Mouse (Mus musculus): ENCODE results near the gene Gm21970. TPM values are rescaled to one million over a fixed set of nuclear protein-coding genes. Genes with fewer than 3 reads are reported as not detected.

Gene Gm21970
- polyA plus RNA-seq, 1 experiment from 2014 or later: not detected

DNA sequence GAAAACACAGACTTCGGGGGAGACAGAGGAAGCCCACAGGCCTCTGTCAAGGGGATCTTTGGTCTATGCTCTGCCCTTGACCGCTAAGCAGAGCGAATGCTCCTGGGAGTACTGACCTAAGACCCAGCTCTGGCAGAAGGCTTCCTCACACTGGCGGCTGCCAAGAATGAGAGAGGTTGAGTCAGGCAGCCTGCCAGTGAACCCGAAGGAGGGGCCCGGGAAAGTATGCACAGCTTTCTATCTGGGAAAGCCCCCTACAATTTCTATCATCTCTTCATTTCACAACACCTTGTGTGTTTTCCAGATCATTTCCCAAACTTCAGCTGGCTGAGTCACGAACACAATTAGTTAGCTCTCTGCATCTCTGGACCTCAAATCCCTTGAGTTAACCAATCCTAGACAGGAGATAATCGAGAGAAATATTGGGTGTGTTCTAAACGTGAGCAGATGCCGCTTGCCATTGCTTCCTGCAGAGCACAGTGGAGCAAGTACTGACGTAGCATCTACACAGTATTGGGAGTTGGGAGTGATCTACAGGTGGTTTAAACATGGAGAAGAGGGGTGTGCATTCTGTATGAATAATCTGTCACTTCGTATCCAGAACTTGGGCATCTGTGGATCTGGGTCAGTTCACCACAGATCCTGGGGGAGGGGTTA, 28.8 kb upstream of the Gm21970 start:
- no peaks in the 10 kb centered on the region for H3K36me3 ChIP-seq (ENCODE audit: control insufficient read depth, insufficient read depth, low read length)
- H3K4me1 ChIP-seq (replicated peaks; ENCODE audit: control insufficient read depth, insufficient read depth, low read length): peaks cover 21% of the 10 kb centered on the region
- no peak overlapping the region for H3K4me3 ChIP-seq (ENCODE audit: low read depth, low read length)
- no peak overlapping the region for H3K4me2 ChIP-seq
- H3K9ac ChIP-seq (ENCODE audit: low read depth, low read length): no peak overlapping the region
- no peaks in the 10 kb centered on the region for H3K27me3 ChIP-seq (replicated peaks; ENCODE audit: control insufficient read depth, insufficient read depth, low read length)
- DNase-seq (ENCODE audit: low spot score) (no peak), ATAC-seq (replicated peaks; ENCODE audit: low FRiP score) (no peak)
- peak overlapping the region; percentile 20 for H3K27ac ChIP-seq (ENCODE audit: low read depth, low read length)
- WGBS: 64% methylated on average over 12 of the region's 12 CpGs
- H3K9me3 ChIP-seq (ENCODE audit: control insufficient read depth, low read length): no peaks in the 10 kb centered on the region

DNA sequence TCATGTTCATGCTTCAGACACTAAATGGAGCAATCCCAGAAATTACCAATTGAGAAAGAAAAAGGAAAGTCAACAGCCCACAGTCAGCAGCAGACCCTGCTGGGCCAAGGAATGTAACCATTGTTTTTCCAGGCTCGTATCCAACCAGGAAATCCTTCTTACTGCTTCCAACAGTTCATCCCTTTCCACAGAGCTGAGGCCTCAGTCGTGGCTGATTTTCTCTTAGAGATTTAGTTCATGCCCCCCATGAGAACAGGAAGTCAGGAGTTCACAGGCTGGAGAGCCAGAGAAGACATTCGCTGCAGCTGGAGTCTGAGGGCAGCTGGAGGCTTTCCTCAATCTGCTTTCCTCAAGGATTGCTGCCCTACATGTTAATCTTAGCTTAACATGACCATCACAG, 28.0 kb upstream of the Gm21970 start:
- Histone ChIP-seq H3K4me2 (no peak overlapping the region), H3K9ac (ENCODE audit: low read depth, low read length) (no peak overlapping the region), H3K9me3 (ENCODE audit: control insufficient read depth, low read length) (no peaks in the 10 kb centered on the region), H3K27me3 (replicated peaks; ENCODE audit: control insufficient read depth, insufficient read depth, low read length) (no peaks in the 10 kb centered on the region), H3K4me1 (replicated peaks; ENCODE audit: control insufficient read depth, insufficient read depth, low read length) (peaks cover 21% of the 10 kb centered on the region), H3K4me3 (ENCODE audit: low read depth, low read length) (no peak overlapping the region), H3K27ac (ENCODE audit: low read depth, low read length) (no peak overlapping the region; the same call in 1 of the 2 replicates), H3K36me3 (ENCODE audit: control insufficient read depth, insufficient read depth, low read length) (no peaks in the 10 kb centered on the region)
- ATAC-seq (replicated peaks; ENCODE audit: low FRiP score): no peak
- WGBS: 42% methylated on average over 3 of the region's 3 CpGs
- DNase-seq (ENCODE audit: low spot score): no peak

GRCm38 (mm10) chr16:91366567-91366966, 25.0 kb upstream of the Gm21970 start:
- no peaks in the 10 kb centered on the region for H3K36me3 ChIP-seq (ENCODE audit: control insufficient read depth, insufficient read depth, low read length)
- peaks cover 11% of the 10 kb centered on the region for H3K4me1 ChIP-seq (replicated peaks; ENCODE audit: control insufficient read depth, insufficient read depth, low read length)
- no peaks in the 10 kb centered on the region for H3K27me3 ChIP-seq (replicated peaks; ENCODE audit: control insufficient read depth, insufficient read depth, low read length)
- ATAC-seq (replicated peaks; ENCODE audit: low FRiP score): no peak
- H3K4me2 ChIP-seq: no peak overlapping the region
- DNase-seq (ENCODE audit: low spot score): no peak
- H3K4me3 ChIP-seq (ENCODE audit: low read depth, low read length): no peak overlapping the region
- H3K9me3 ChIP-seq (ENCODE audit: control insufficient read depth, low read length): no peaks in the 10 kb centered on the region
- H3K9ac ChIP-seq (ENCODE audit: low read depth, low read length): no peak overlapping the region
- H3K27ac ChIP-seq (ENCODE audit: low read depth, low read length): peak overlapping the region; percentile 62; the same call in 1 of the 2 replicates

DNA sequence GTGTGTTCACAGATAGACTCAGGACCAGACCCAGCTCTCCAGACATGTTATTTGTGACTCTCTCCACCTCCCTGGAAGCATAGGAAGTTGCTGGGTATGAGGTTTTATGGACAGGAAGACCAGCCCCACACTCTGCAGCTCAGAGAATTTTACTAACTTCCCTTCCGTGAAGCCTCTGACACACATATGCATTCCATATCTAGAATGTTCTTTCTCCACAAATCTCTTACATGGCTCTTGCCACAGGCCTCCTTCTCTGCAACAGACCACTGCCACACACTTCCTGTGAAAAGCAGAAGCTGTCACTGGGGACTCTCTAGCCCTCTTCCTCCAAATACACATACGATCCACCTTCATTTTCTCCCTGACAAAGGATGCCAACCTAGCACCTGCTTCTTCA, 24.5 kb upstream of the Gm21970 start:
- Histone ChIP-seq H3K4me3 (ENCODE audit: low read depth, low read length) (no peak overlapping the region), H3K9ac (ENCODE audit: low read depth, low read length) (no peak overlapping the region), H3K4me2 (no peak overlapping the region), H3K9me3 (ENCODE audit: control insufficient read depth, low read length) (no peaks in the 10 kb centered on the region), H3K27ac (ENCODE audit: low read depth, low read length) (peak overlapping the region; percentile 62; the same call in 1 of the 2 replicates), H3K36me3 (ENCODE audit: control insufficient read depth, insufficient read depth, low read length) (no peaks in the 10 kb centered on the region), H3K4me1 (replicated peaks; ENCODE audit: control insufficient read depth, insufficient read depth, low read length) (peaks cover 11% of the 10 kb centered on the region), H3K27me3 (replicated peaks; ENCODE audit: control insufficient read depth, insufficient read depth, low read length) (no peaks in the 10 kb centered on the region)
- no peak for ATAC-seq (replicated peaks; ENCODE audit: low FRiP score)
- 55% methylated on average over 2 of the region's 2 CpGs for WGBS
- no peak for DNase-seq (ENCODE audit: low spot score)

DNA sequence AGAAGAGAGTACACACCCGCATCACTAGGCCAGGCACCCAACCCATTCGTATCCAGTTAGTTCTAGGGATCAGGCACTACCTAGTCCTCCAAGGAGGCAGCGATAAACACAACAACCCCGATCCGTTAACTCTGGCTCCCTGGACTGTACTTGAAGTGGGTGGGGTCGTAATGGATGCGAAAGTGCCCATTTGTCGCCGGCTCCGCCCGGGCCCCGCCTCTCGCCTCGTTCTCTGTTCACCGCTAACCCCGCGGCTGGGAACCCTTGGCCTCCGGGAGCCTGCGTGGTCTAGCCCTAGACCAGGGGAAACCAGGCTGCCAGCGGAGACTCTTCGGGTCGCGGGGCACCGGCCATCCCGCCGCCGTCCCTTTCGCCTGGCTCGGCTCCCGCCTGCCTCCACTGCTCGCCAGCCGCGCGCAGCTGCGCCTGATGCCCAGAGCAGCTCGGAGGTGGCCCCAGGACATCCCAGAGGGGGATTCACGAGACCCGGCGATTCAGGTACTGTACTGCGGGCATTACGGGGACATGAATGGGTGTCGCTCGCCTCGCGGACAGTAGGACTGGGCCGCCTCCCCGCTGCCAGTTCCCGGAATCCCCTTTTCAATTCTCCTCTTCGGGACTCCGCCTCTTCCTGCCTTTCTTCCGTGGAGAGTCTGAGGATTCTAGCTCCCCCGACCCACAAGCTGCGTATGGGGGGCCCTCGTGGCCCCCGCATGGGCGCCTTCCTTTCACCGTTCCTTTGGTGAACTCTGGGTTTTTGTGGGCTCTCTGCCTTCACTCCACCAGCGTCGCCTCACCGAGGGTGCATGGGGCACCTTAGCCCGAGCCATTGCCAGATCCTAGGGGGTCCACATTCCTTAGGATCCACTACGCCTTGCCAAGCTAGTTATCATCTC, 18.7 kb upstream of the Gm21970 start, which contains the start of gene Ifnar2:
Ifnar2 (plus strand) TSS at position 207 of the 896 bp plus-strand sequence.
- ATAC-seq (replicated peaks; ENCODE audit: low FRiP score) (peak; percentile 94), DNase-seq (ENCODE audit: low spot score) (peak; percentile 85)
- under 1% methylated on average over 62 of the region's 62 CpGs for WGBS
- peak within 1 kb of the TSS; percentile 91 for H3K4me2 ChIP-seq
- peaks cover 16% of the 10 kb centered on the region for H3K4me1 ChIP-seq (replicated peaks; ENCODE audit: control insufficient read depth, insufficient read depth, low read length)
- H3K36me3 ChIP-seq (ENCODE audit: control insufficient read depth, insufficient read depth, low read length): peaks cover 2% of the 10 kb centered on the region
- H3K9me3 ChIP-seq (ENCODE audit: control insufficient read depth, low read length): no peaks in the 10 kb centered on the region
- peak within 1 kb of the TSS; percentile 98 for H3K9ac ChIP-seq (ENCODE audit: low read depth, low read length)
- H3K27me3 ChIP-seq (replicated peaks; ENCODE audit: control insufficient read depth, insufficient read depth, low read length): no peaks in the 10 kb centered on the region
- H3K27ac ChIP-seq (ENCODE audit: low read depth, low read length): peak within 1 kb of the TSS; percentile 98
- peak within 1 kb of the TSS; percentile 96 for H3K4me3 ChIP-seq (ENCODE audit: low read depth, low read length)

GRCm38 (mm10) chr16:91373473-91374252, 17.9 kb upstream of the Gm21970 start:
- Histone ChIP-seq H3K36me3 (ENCODE audit: control insufficient read depth, insufficient read depth, low read length) (peaks cover 2% of the 10 kb centered on the region), H3K4me1 (replicated peaks; ENCODE audit: control insufficient read depth, insufficient read depth, low read length) (peaks cover 16% of the 10 kb centered on the region), H3K9me3 (ENCODE audit: control insufficient read depth, low read length) (no peaks in the 10 kb centered on the region), H3K27me3 (replicated peaks; ENCODE audit: control insufficient read depth, insufficient read depth, low read length) (no peaks in the 10 kb centered on the region), H3K27ac (ENCODE audit: low read depth, low read length) (peak overlapping the region; percentile 98), H3K4me3 (ENCODE audit: low read depth, low read length) (peak overlapping the region; percentile 96), H3K4me2 (peak overlapping the region; percentile 91), H3K9ac (ENCODE audit: low read depth, low read length) (peak overlapping the region; percentile 98)
- no peak for ATAC-seq (replicated peaks; ENCODE audit: low FRiP score)
- no peak for DNase-seq (ENCODE audit: low spot score)
- WGBS: 29% methylated on average over 13 of the region's 13 CpGs

- 53% methylated on average over 3 of the region's 3 CpGs for WGBS
- H3K27ac ChIP-seq (ENCODE audit: low read depth, low read length): no peak overlapping the region
- no peaks in the 10 kb centered on the region for H3K27me3 ChIP-seq (replicated peaks; ENCODE audit: control insufficient read depth, insufficient read depth, low read length)
- ATAC-seq (replicated peaks; ENCODE audit: low FRiP score) (no peak), DNase-seq (ENCODE audit: low spot score) (no peak)
- peaks cover 22% of the 10 kb centered on the region for H3K4me1 ChIP-seq (replicated peaks; ENCODE audit: control insufficient read depth, insufficient read depth, low read length)
- H3K36me3 ChIP-seq (ENCODE audit: control insufficient read depth, insufficient read depth, low read length): peaks cover 2% of the 10 kb centered on the region
- H3K9me3 ChIP-seq (ENCODE audit: control insufficient read depth, low read length): no peaks in the 10 kb centered on the region
- peak overlapping the region; percentile 96 for H3K4me3 ChIP-seq (ENCODE audit: low read depth, low read length)
- H3K4me2 ChIP-seq: peak overlapping the region; percentile 91
- peak overlapping the region; percentile 98 for H3K9ac ChIP-seq (ENCODE audit: low read depth, low read length)
These were observed 17.3 kb upstream of the Gm21970 start for GRCm38 (mm10) chr16:91374253-91374634.

GRCm38 (mm10) chr16:91376701-91377100, 14.8 kb upstream of the Gm21970 start:
- DNase-seq (ENCODE audit: low spot score): no peak
- H3K9me3 ChIP-seq (ENCODE audit: control insufficient read depth, low read length): no peaks in the 10 kb centered on the region
- 94% methylated on average over 10 of the region's 10 CpGs for WGBS
- peaks cover 32% of the 10 kb centered on the region for H3K4me1 ChIP-seq (replicated peaks; ENCODE audit: control insufficient read depth, insufficient read depth, low read length)
- H3K4me2 ChIP-seq: no peak overlapping the region
- no peaks in the 10 kb centered on the region for H3K27me3 ChIP-seq (replicated peaks; ENCODE audit: control insufficient read depth, insufficient read depth, low read length)
- H3K27ac ChIP-seq (ENCODE audit: low read depth, low read length): no peak overlapping the region
- H3K9ac ChIP-seq (ENCODE audit: low read depth, low read length): no peak overlapping the region
- peaks cover 3% of the 10 kb centered on the region for H3K36me3 ChIP-seq (ENCODE audit: control insufficient read depth, insufficient read depth, low read length)
- ATAC-seq (replicated peaks; ENCODE audit: low FRiP score): no peak
- no peak overlapping the region for H3K4me3 ChIP-seq (ENCODE audit: low read depth, low read length)

All from liver, embryonic 11.5 days (tissue).